Mouse (Mus musculus): ENCODE results near the gene Il3ra. TPM values are rescaled to one million over a fixed set of nuclear protein-coding genes. Genes with fewer than 3 reads are reported as not detected.

Il3ra gene
- total RNA-seq, 2 experiments from 2014 or later: 1.9 to 10.0 TPM

GRCm38 (mm10) chr14:14353740-14354510 is 7.8 kb downstream of the Il3ra start:
- ATAC-seq (replicated peaks; ENCODE audit: low FRiP score, poor library complexity, severe bottlenecking): no peak

- ATAC-seq (replicated peaks; ENCODE audit: low FRiP score, poor library complexity, severe bottlenecking): no peak
Observed at GRCm38 (mm10) chr14:14354511-14355359, 8.7 kb downstream of the Il3ra start.

- ATAC-seq (replicated peaks; ENCODE audit: low FRiP score, poor library complexity, severe bottlenecking): no peak
Observed at GRCm38 (mm10) chr14:14355360-14355646, 9.2 kb downstream of the Il3ra start.

GRCm38 (mm10) chr14:14395535-14395934 is 49.5 kb downstream of the Il3ra start:
- ATAC-seq (replicated peaks; ENCODE audit: low FRiP score, poor library complexity, severe bottlenecking): no peak

GRCm38 (mm10) chr14:14400998-14401397 is 54.9 kb downstream of the Il3ra start, which contains the start of gene Olfr721-ps1:
Olfr721-ps1 (plus strand) TSS chr14:14401298.
- no peak for ATAC-seq (replicated peaks; ENCODE audit: low FRiP score, poor library complexity, severe bottlenecking)

Other genes with a start within 250 kb of the Il3ra start
- 72.7 and 97.2 TPM in 2 replicates for gene Psmd6, start 225.3 kb upstream of the Il3ra start, total RNA-seq (2015; ENCODE audit: low replicate concordance)
- gene Psmd6, start 225.3 kb upstream of the Il3ra start, total RNA-seq (2017; ENCODE audit: low replicate concordance): 111 and 119 TPM in 2 replicates
- not detected in 2 replicates for gene Olfr720, start 159.4 kb upstream of the Il3ra start, total RNA-seq (2015; ENCODE audit: low replicate concordance)
- gene Olfr720, start 159.4 kb upstream of the Il3ra start, total RNA-seq (2017; ENCODE audit: low replicate concordance): 0.14 and 0.17 TPM in 2 replicates
- 3.8 TPM in 1 of 2 replicates, not detected in the other for gene Olfr31, start 23.4 kb upstream of the Il3ra start, total RNA-seq (2015; ENCODE audit: low replicate concordance)
- gene Olfr31, start 23.4 kb upstream of the Il3ra start, total RNA-seq (2017; ENCODE audit: low replicate concordance): not detected in 2 replicates
- not detected in 2 replicates for gene Olfr721-ps1, start 55.0 kb downstream of the Il3ra start, total RNA-seq (2015; ENCODE audit: low replicate concordance)
- not detected in 2 replicates for gene Olfr721-ps1, start 55.0 kb downstream of the Il3ra start, total RNA-seq (2017; ENCODE audit: low replicate concordance)

Data from erythroblast, adult 5-6 weeks (primary cell).